Comparison of ENCODE assay signal across 26 mouse cellular contexts in the genomic region with DNA sequence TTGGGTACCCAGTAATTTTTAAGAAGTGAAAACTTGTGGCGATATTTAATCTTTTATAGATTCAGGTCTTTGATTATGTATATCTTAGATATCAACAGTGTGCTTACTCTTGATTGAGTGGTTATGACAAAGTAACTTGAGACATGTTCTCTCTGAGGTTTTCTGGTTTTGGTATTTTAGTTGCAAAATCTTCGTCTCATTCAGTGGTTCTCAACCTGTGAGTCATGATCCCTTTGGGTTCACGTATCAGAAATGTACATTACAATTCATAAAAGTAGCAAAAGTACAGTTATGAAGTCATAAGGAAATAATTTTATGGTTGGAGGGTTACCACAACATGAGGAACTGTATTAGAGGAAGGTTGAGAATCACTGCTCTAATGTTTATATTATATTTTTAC. TPM values are rescaled to one million over a fixed set of nuclear protein-coding genes. Genes with fewer than 3 reads are reported as not detected.
"Had no signal": no experiment of that assay in that cellular context is flagged by ENCODE, and none has a peak within 500 bp of the region (broad histone marks: within the 10 kb centered on the region; RNA-seq: fewer than 3 reads in every experiment).

No protein-coding gene starts in this region.

- DNase-seq: gastrocnemius, postnatal 14 days; gastrocnemius, postnatal 36 days; heart, adult 11 months; heart, adult 2 months; heart, postnatal 14 days; heart, postnatal 36 days; kidney, adult 11 months; kidney, adult 2 months; kidney, adult 9 months; kidney, postnatal 14 days; kidney, postnatal 36 days; liver; liver, embryonic 13.5 days had no signal

- H3K27me3 ChIP-seq: heart, embryonic 13.5 days; heart, embryonic 15.5 days; hindbrain, embryonic 13.5 days; hindbrain, embryonic 15.5 days; kidney, embryonic 15.5 days; limb, embryonic 12.5 days; liver, embryonic 13.5 days had no signal

- H3K4me2 ChIP-seq: heart, embryonic 11.5 days; heart, embryonic 13.5 days; heart, embryonic 15.5 days; hindbrain, embryonic 13.5 days; hindbrain, embryonic 15.5 days; kidney, embryonic 15.5 days; limb, embryonic 12.5 days; liver, embryonic 11.5 days; liver, embryonic 13.5 days had no signal

- H3K36me3 ChIP-seq: liver, embryonic 13.5 days had no signal

- H3K4me3 ChIP-seq: heart, adult 2 months; heart, embryonic 13.5 days; heart, embryonic 15.5 days; hindbrain, embryonic 13.5 days; hindbrain, embryonic 15.5 days; kidney, embryonic 15.5 days; limb, embryonic 10.5 days; limb, embryonic 12.5 days; liver, embryonic 13.5 days had no signal

RNA-seq across cellular contexts. Expression of gene Gpr22, which starts 27.1 kb away (rescaled TPM):
- total RNA-seq: gastrocnemius, adult 18-20 months; gastrocnemius, adult 8-10 months; gastrocnemius, postnatal 14 days; gastrocnemius, postnatal 36 days; hematopoietic stem cell, adult 5-6 weeks had no signal
- polyA plus RNA-seq: gonadal fat pad, adult 2 months had no signal
